Mouse (Mus musculus) lung, adult 2 months (tissue): ENCODE data around the gene A430005L14Rik.

Source experiments
- CTCF ChIP-seq: fragments of 200-500 bp; IDR thresholded peaks from 2 replicates; pipeline ENCODE4 v1.5.1; 2011; ENCODE audit warnings: mild to moderate bottlenecking, low read length, control low read depth; ENCODE audit not compliant: insufficient read depth
- POLR2A ChIP-seq: fragments of 200-500 bp; IDR thresholded peaks from 2 replicates; pipeline ENCODE4 v1.6.1; 2011; ENCODE audit warnings: low read depth, mild to moderate bottlenecking, control low read depth, low read length, borderline replicate concordance; ENCODE audit errors: extremely low read depth

DNA sequence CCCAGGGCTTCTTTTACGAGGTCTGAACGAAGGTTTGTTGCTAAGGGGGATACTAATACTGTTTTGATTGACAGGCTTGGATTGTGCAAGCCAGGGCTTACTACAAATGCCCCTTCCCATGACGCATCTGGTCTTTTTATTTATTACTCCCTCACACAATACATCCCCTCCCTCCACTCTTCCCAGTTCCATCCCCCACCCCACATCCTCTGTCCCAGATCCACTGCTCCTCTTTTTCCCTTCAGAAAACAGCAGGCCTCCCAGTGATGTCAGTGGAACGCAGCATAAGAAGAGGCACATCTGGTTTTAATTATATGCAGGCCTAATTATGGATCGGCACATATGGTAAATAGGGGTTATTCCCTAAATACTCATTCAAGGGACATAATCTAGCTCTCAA is 5.3 kb upstream of the A430005L14Rik start:
- TF ChIP-seq CTCF (no peak), POLR2A (no peak)
